Mouse (Mus musculus) spleen, adult 2 months (tissue): ENCODE measurements around the gene Gucy1b2.

ENCODE experiments used
- CTCF ChIP-seq: fragments of 200-500 bp; IDR thresholded peaks from 2 replicates; pipeline ENCODE4 v1.5.1; 2011; ENCODE audit warnings: mild to moderate bottlenecking, inconsistent platforms; ENCODE audit not compliant: insufficient read depth, insufficient read length, insufficient replicate concordance; ENCODE audit errors: extremely low read depth
- POLR2A ChIP-seq: fragments of 200-500 bp; IDR thresholded peaks from 2 replicates; pipeline ENCODE4 v1.6.1; 2011; ENCODE audit warnings: low read depth, low read length, inconsistent platforms

DNA sequence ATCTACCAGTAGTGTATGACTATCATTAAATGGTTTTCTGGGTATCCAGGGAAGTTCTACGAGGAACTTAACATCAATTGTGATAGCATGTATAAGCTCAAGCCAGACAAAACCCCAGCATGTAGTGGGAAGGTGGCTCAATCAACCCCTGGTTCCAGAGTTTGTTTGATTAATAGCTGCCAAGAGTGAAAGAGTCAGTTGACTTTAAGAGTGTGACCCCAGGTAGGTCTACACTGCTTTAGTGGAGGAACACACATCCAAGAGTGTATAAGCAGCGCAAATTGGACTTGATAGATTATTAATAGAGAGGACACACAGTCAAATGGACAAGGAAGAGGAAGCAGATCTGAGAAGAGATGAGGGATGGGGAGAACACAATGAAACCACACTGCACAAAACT is 18.3 kb downstream of the Gucy1b2 start:
- TF ChIP-seq CTCF (no peak), POLR2A (no peak)
